Mouse (Mus musculus) gonadal fat pad, adult 2 months (tissue): ENCODE results near the gene Fsd1. TPM values are rescaled to one million over a fixed set of nuclear protein-coding genes. Genes with fewer than 3 reads are reported as not detected.

Experiments used
- DNase-seq: peaks from one replicate; pipeline ENCODE4 v3.0.0-alpha.2; 2012; ENCODE audit warnings: low read depth
- polyA plus RNA-seq: library from polyadenylated mRNA; depleted of rRNA; stranded (reverse); fragments of >200 nt; gene quantifications from 2 replicates; pipeline ENCODE4 v1.2.3, GENCODE M21; 2012; rRNA removed

The Fsd1 gene
- polyA plus RNA-seq, 1 experiment, result 0.15 TPM

GRCm38 (mm10) chr17:56027801-56028441 is 41.6 kb downstream of the Fsd1 start:
- no peak for DNase-seq

- no peak for DNase-seq
Observed at GRCm38 (mm10) chr17:56030238-56030870, 44.0 kb downstream of the Fsd1 start.

GRCm38 (mm10) chr17:56030919-56031318 is 44.6 kb downstream of the Fsd1 start:
- DNase-seq, result no peak

- no peak for DNase-seq
Observed at GRCm38 (mm10) chr17:56031431-56031830, 45.1 kb downstream of the Fsd1 start.

- no peak for DNase-seq
Observed at GRCm38 (mm10) chr17:56032127-56032733, 45.9 kb downstream of the Fsd1 start.

- no peak for DNase-seq
Observed at GRCm38 (mm10) chr17:56032831-56033230, 46.5 kb downstream of the Fsd1 start.

GRCm38 (mm10) chr17:56034040-56034725 is 47.9 kb downstream of the Fsd1 start:
- no peak for DNase-seq

GRCm38 (mm10) chr17:56034726-56035100 is 48.4 kb downstream of the Fsd1 start:
- DNase-seq, result no peak

- DNase-seq, result no peak
Observed at GRCm38 (mm10) chr17:56035216-56035615, 48.9 kb downstream of the Fsd1 start.

- DNase-seq, result peak; percentile 62
Observed at GRCm38 (mm10) chr17:56036176-56036900, 50.0 kb downstream of the Fsd1 start, which contains the start of gene Sh3gl1. Gene Sh3gl1, minus strand, starts transcription at chr17:56036635.

GRCm38 (mm10) chr17:56036901-56037287 is 50.6 kb downstream of the Fsd1 start:
- DNase-seq, result no peak

- no peak for DNase-seq
Observed at GRCm38 (mm10) chr17:56038583-56039261, 52.4 kb downstream of the Fsd1 start.

- DNase-seq, result no peak
Observed at GRCm38 (mm10) chr17:56039345-56039744, 53.0 kb downstream of the Fsd1 start.

GRCm38 (mm10) chr17:56040030-56040856 is 53.9 kb downstream of the Fsd1 start, which contains the start of gene Chaf1a:
Gene Chaf1a, plus strand, starts transcription at chr17:56040439.
- peak; percentile 87 for DNase-seq

GRCm38 (mm10) chr17:56040857-56041163 is 54.5 kb downstream of the Fsd1 start:
- no peak for DNase-seq

Other genes starting within 250 kb of the Fsd1 start
- 0.77 and 1.2 TPM in 2 replicates for gene Adgre4, start 236.5 kb upstream of the Fsd1 start, polyA plus RNA-seq
- 0.74 and 0.85 TPM in 2 replicates for gene Zfp119a, start 107.6 kb upstream of the Fsd1 start, polyA plus RNA-seq
- gene Zfp959, start 94.4 kb upstream of the Fsd1 start, polyA plus RNA-seq, result 1.9 and 3.0 TPM in 2 replicates
- gene Zfp119b, start 37.0 kb upstream of the Fsd1 start, polyA plus RNA-seq, result 0.93 and 1.3 TPM in 2 replicates
- 3.8 and 7.3 TPM in 2 replicates for gene Ebi3, start 33.9 kb upstream of the Fsd1 start, polyA plus RNA-seq
- 8.3 and 8.5 TPM in 2 replicates for gene Yju2, start 27.4 kb upstream of the Fsd1 start, polyA plus RNA-seq
- 5.8 and 7.2 TPM in 2 replicates for gene Shd, start 16.0 kb upstream of the Fsd1 start, polyA plus RNA-seq
- 58.4 and 64.6 TPM in 2 replicates for gene Stap2, start 19.1 kb downstream of the Fsd1 start, polyA plus RNA-seq
- 106 and 110 TPM in 2 replicates for gene Mpnd, start 19.2 kb downstream of the Fsd1 start, polyA plus RNA-seq
- 58.6 and 73.4 TPM in 2 replicates for gene Sh3gl1, start 50.1 kb downstream of the Fsd1 start, polyA plus RNA-seq
- gene Chaf1a, start 53.9 kb downstream of the Fsd1 start, polyA plus RNA-seq, result 2.8 and 2.9 TPM in 2 replicates
- gene Ubxn6, start 88.5 kb downstream of the Fsd1 start, polyA plus RNA-seq, result 100 and 112 TPM in 2 replicates
- 41.4 and 45.4 TPM in 2 replicates for gene Hdgfl2, start 93.1 kb downstream of the Fsd1 start, polyA plus RNA-seq
- 600 and 937 TPM in 2 replicates for gene Plin4, start 123.3 kb downstream of the Fsd1 start, polyA plus RNA-seq
- 15.6 and 21.5 TPM in 2 replicates for gene Plin5, start 131.1 kb downstream of the Fsd1 start, polyA plus RNA-seq
- 306 and 347 TPM in 2 replicates for gene Lrg1, start 135.5 kb downstream of the Fsd1 start, polyA plus RNA-seq
- 9.9 and 10.9 TPM in 2 replicates for gene Sema6b, start 153.8 kb downstream of the Fsd1 start, polyA plus RNA-seq
- gene Tnfaip8l1, start 176.0 kb downstream of the Fsd1 start, polyA plus RNA-seq, result 3.6 and 4.3 TPM in 2 replicates
- 88.2 and 96.4 TPM in 2 replicates for gene Mydgf, start 197.4 kb downstream of the Fsd1 start, polyA plus RNA-seq
- 34.1 and 36.9 TPM in 2 replicates for gene Dpp9, start 232.4 kb downstream of the Fsd1 start, polyA plus RNA-seq